Mouse (Mus musculus): Measurements from ENCODE around the gene Rtp3. TPM values are rescaled to one million over a fixed set of nuclear protein-coding genes. Genes with fewer than 3 reads are reported as not detected.

Gene Rtp3
- total RNA-seq (2023): not detected

GRCm38 (mm10) chr9:110990204-110990603 is at the start of gene Rtp3:
Gene Rtp3 (minus strand): TSS chr9:110990583.

GRCm38 (mm10) chr9:111019022-111019421 is 28.6 kb upstream of the Rtp3 start, which contains the start of gene Ltf:
Gene Ltf (plus strand): TSS chr9:111019271.

GRCm38 (mm10) chr9:110951397-110951796 is 39.0 kb downstream of the Rtp3 start, which contains the start of gene Lrrc2:
Gene Lrrc2 (plus strand): TSS chr9:110951545.

GRCm38 (mm10) chr9:110945926-110946325 is 44.5 kb downstream of the Rtp3 start, which contains the start of gene Tdgf1:
Gene Tdgf1 (minus strand): TSS chr9:110946158.

Other genes starting within 250 kb of the Rtp3 start
- under 1 TPM in 1 of 2 experiments, not detected in 1; 0.50 TPM for gene Myl3, start 248.7 kb downstream of the Rtp3 start, total RNA-seq (2023)
- 1 to 10 TPM; 1.2 to 1.5 TPM for gene Pth1r, start 243.4 kb downstream of the Rtp3 start, total RNA-seq (2023)
- not detected for gene Prss42, start 192.4 kb downstream of the Rtp3 start, total RNA-seq (2023)
- not detected for gene Prss44, start 176.6 kb downstream of the Rtp3 start, total RNA-seq (2023)
- gene Prss43, start 163.9 kb downstream of the Rtp3 start, total RNA-seq (2023): not detected
- gene Prss45, start 156.0 kb downstream of the Rtp3 start, total RNA-seq (2023): not detected
- gene Prss46, start 146.1 kb downstream of the Rtp3 start, total RNA-seq (2023): not detected
- 1 to 10 TPM; 2.2 to 2.6 TPM for gene Prss50, start 132.6 kb downstream of the Rtp3 start, total RNA-seq (2023)
- 1 to 10 TPM in 1 of 2 experiments, under 1 TPM in 1; 0.39 to 1.1 TPM for gene Als2cl, start 110.7 kb downstream of the Rtp3 start, total RNA-seq (2023)
- gene Tmie, start 110.5 kb downstream of the Rtp3 start, total RNA-seq (2023): under 1 TPM; 0.13 to 0.57 TPM
- not detected for gene Fam240a, start 73.7 kb downstream of the Rtp3 start, total RNA-seq (2023)
- gene Tdgf1, start 44.4 kb downstream of the Rtp3 start, total RNA-seq (2023): not detected
- not detected for gene Lrrc2, start 39.0 kb downstream of the Rtp3 start, total RNA-seq (2023)
- gene Ltf, start 28.7 kb upstream of the Rtp3 start, total RNA-seq (2023): over 10,000 TPM; 11,591 to 11,669 TPM
- 100 to 1,000 TPM in 1 of 2 experiments, 10 to 100 TPM in 1; 86.9 to 116 TPM for gene Ccrl2, start 66.9 kb upstream of the Rtp3 start, total RNA-seq (2023)
- gene Lrrfip2, start 127.0 kb upstream of the Rtp3 start, total RNA-seq (2023): 100 to 1,000 TPM in 1 of 2 experiments, 10 to 100 TPM in 1; 92.2 to 112 TPM